Mouse (Mus musculus): ENCODE results near the gene Gm29797. TPM values are rescaled to one million over a fixed set of nuclear protein-coding genes. Genes with fewer than 3 reads are reported as not detected.

The Gm29797 gene
- polyA plus RNA-seq, 1 experiment from 2014 or later: 0.47 TPM

DNA sequence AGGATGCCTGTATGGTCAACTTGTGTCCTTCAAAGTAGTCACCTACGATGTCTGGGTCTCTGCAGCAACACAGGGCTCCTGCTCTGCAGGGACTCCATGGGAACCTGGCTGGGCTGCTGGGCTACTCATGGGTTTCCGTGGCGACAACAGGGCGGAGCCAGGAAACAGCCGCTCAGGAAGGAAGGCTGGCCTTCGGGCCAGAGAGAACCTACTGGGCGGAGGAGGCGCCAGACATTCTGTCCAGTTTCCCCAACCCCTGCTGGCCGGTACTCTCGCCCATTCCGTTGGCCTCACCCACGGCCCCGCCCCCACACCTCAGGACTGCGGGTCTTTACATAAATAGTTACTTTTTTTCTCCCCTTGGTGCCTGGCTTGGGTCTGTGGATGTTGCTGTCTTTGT, 18.6 kb downstream of the Gm29797 start:
- ATAC-seq (ENCODE audit: low read depth): no peak
- H3K9ac ChIP-seq (ENCODE audit: low read depth, low read length): peak overlapping the region; percentile 28; the same call in 1 of the 2 replicates
- peak overlapping the region; percentile 39 for H3K4me2 ChIP-seq (ENCODE audit: low read depth, low read length)
- peak; percentile 69 for DNase-seq (ENCODE audit: low spot score)
- no peak overlapping the region for H3K27ac ChIP-seq (replicated peaks; ENCODE audit: low read depth, low read length)
- H3K4me1 ChIP-seq (ENCODE audit: control insufficient read depth, insufficient read depth, low read length): 0 out of 2 replicates have a peak, but pooled peaks cover 15% of the 10 kb centered on the region
- no peaks in the 10 kb centered on the region for H3K36me3 ChIP-seq (ENCODE audit: control insufficient read depth, insufficient read depth, low read length)
- H3K9me3 ChIP-seq (ENCODE audit: control insufficient read depth, low read length): no peaks in the 10 kb centered on the region
- H3K27me3 ChIP-seq (replicated peaks; ENCODE audit: control insufficient read depth, insufficient read depth, low read length): peaks cover 32% of the 10 kb centered on the region
- WGBS: 7% methylated on average over 14 of the region's 14 CpGs
- no peak overlapping the region; the same call in 1 of the 2 replicates for H3K4me3 ChIP-seq (ENCODE audit: low read depth, low read length)

GRCm38 (mm10) chr2:181676424-181676823, 19.6 kb downstream of the Gm29797 start:
- Histone ChIP-seq H3K4me2 (ENCODE audit: low read depth, low read length) (no peak overlapping the region), H3K4me3 (ENCODE audit: low read depth, low read length) (no peak overlapping the region), H3K27ac (replicated peaks; ENCODE audit: low read depth, low read length) (peak overlapping the region; percentile 36; the same call in 1 of the 2 replicates)

GRCm38 (mm10) chr2:181677096-181677754, 20.4 kb downstream of the Gm29797 start:
- Histone ChIP-seq H3K27ac (replicated peaks; ENCODE audit: low read depth, low read length) (no peak overlapping the region), H3K4me3 (ENCODE audit: low read depth, low read length) (no peak overlapping the region), H3K9me3 (ENCODE audit: control insufficient read depth, low read length) (no peaks in the 10 kb centered on the region), H3K4me2 (ENCODE audit: low read depth, low read length) (no peak overlapping the region), H3K36me3 (ENCODE audit: control insufficient read depth, insufficient read depth, low read length) (no peaks in the 10 kb centered on the region), H3K4me1 (ENCODE audit: control insufficient read depth, insufficient read depth, low read length) (peaks cover 13% of the 10 kb centered on the region; the same call in 1 of the 2 replicates), H3K9ac (ENCODE audit: low read depth, low read length) (no peak overlapping the region), H3K27me3 (replicated peaks; ENCODE audit: control insufficient read depth, insufficient read depth, low read length) (peaks cover 15% of the 10 kb centered on the region)
- WGBS: 55% methylated on average over 5 of the region's 5 CpGs
- ATAC-seq (ENCODE audit: low read depth): no peak
- peak; percentile 16 for DNase-seq (ENCODE audit: low spot score)

More at GRCm38 (mm10) chr2:181676424-181676823, 19.6 kb downstream of the Gm29797 start:
- ATAC-seq (ENCODE audit: low read depth): no peak
- Histone ChIP-seq H3K9ac (ENCODE audit: low read depth, low read length) (no peak overlapping the region), H3K9me3 (ENCODE audit: control insufficient read depth, low read length) (no peaks in the 10 kb centered on the region), H3K27me3 (replicated peaks; ENCODE audit: control insufficient read depth, insufficient read depth, low read length) (peaks cover 23% of the 10 kb centered on the region), H3K36me3 (ENCODE audit: control insufficient read depth, insufficient read depth, low read length) (no peaks in the 10 kb centered on the region), H3K4me1 (ENCODE audit: control insufficient read depth, insufficient read depth, low read length) (peaks cover 13% of the 10 kb centered on the region; the same call in 1 of the 2 replicates)
- WGBS: 47% methylated on average over 2 of the region's 2 CpGs
- peak; percentile 47 for DNase-seq (ENCODE audit: low spot score)

GRCm38 (mm10) chr2:181677755-181678098, 20.9 kb downstream of the Gm29797 start:
- 51% methylated on average over 3 of the region's 3 CpGs for WGBS
- Histone ChIP-seq H3K27me3 (replicated peaks; ENCODE audit: control insufficient read depth, insufficient read depth, low read length) (peaks cover 10% of the 10 kb centered on the region), H3K9me3 (ENCODE audit: control insufficient read depth, low read length) (no peaks in the 10 kb centered on the region), H3K4me3 (ENCODE audit: low read depth, low read length) (no peak overlapping the region), H3K4me2 (ENCODE audit: low read depth, low read length) (no peak overlapping the region), H3K9ac (ENCODE audit: low read depth, low read length) (no peak overlapping the region), H3K36me3 (ENCODE audit: control insufficient read depth, insufficient read depth, low read length) (no peaks in the 10 kb centered on the region), H3K27ac (replicated peaks; ENCODE audit: low read depth, low read length) (no peak overlapping the region; the same call in 1 of the 2 replicates), H3K4me1 (ENCODE audit: control insufficient read depth, insufficient read depth, low read length) (peaks cover 13% of the 10 kb centered on the region; the same call in 1 of the 2 replicates)
- no peak for ATAC-seq (ENCODE audit: low read depth)
- DNase-seq (ENCODE audit: low spot score): no peak

DNA sequence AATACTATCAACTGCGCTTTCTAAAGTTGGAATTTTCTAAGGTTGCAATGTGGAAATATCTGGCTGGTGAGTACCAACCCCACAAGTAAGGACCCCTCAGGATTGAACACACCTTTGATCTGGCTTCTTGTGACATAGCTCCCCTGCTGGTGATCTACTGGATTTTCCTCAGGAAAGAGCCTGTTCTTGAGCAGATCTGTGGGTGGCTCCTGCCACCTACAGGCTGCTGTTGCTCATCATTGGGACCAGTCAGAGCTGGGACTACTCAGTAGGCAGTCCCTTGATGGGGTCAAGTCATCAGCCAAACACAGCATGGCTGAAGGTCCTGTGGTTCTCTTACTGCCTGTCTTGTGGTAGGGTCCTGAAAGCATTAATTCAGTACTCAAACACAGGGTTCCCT, 21.9 kb downstream of the Gm29797 start:
- no peak overlapping the region for H3K27ac ChIP-seq (replicated peaks; ENCODE audit: low read depth, low read length)
- no peak overlapping the region for H3K9ac ChIP-seq (ENCODE audit: low read depth, low read length)
- no peak overlapping the region for H3K4me2 ChIP-seq (ENCODE audit: low read depth, low read length)
- H3K9me3 ChIP-seq (ENCODE audit: control insufficient read depth, low read length): no peaks in the 10 kb centered on the region
- no peaks in the 10 kb centered on the region for H3K36me3 ChIP-seq (ENCODE audit: control insufficient read depth, insufficient read depth, low read length)
- ATAC-seq (ENCODE audit: low read depth): peak; percentile 81
- peak; percentile 93 for DNase-seq (ENCODE audit: low spot score)
- peaks cover 13% of the 10 kb centered on the region; the same call in 1 of the 2 replicates for H3K4me1 ChIP-seq (ENCODE audit: control insufficient read depth, insufficient read depth, low read length)
- H3K4me3 ChIP-seq (ENCODE audit: low read depth, low read length): no peak overlapping the region
- H3K27me3 ChIP-seq (replicated peaks; ENCODE audit: control insufficient read depth, insufficient read depth, low read length): 0 out of 2 replicates have a peak, but pooled peaks cover 1% of the 10 kb centered on the region
- 55% methylated on average over 1 of the region's 1 CpGs for WGBS

DNA sequence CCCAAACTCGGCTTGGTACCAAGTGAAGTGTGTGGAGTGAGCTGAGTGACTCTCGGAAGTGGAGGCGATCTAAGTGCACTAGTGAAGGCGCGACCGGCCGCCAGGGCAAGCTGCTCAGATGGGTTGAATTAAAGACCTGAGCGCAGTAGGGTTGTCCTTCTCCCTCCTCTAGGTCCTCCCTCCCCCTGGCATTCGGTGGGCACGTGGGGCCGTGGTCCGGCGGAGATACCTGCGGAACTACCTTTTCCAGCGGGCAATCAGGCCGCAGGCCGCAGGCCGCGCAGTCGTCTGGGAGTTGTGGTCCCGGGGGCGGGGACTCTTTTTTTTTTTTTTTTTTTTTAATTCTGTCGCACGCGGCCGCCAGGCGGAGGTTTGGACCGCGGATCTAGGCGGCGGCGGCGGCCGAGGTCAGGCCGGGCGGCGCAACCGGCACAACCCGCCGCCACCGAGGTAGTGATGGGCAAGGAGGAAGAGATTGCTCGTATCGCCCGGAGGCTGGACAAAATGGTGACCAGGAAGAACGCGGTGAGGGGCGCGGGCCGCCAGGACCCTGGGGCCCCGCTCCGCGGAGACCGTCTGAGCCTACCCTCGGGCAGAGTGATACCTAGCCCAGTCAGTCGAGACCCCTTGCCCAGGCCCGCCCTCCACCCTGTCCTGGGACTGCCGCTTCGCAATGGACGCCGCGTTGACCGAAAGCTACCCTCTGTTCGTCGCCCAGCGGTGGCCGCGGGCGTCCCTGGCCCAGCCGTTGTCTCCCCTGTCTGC, 23.3 kb downstream of the Gm29797 start, which contains the start of gene Tcea2:
Gene Tcea2 (plus strand): TSS at position 360 of the 765 bp plus-strand sequence.
- H3K27ac ChIP-seq (replicated peaks; ENCODE audit: low read depth, low read length): peak within 1 kb of the TSS; percentile 54

GRCm38 (mm10) chr2:181680716-181681117, 23.9 kb downstream of the Gm29797 start:
- peak overlapping the region; percentile 91 for H3K4me2 ChIP-seq (ENCODE audit: low read depth, low read length)
- ATAC-seq (ENCODE audit: low read depth): peak; percentile 8; the same call in 1 of the 2 replicates
- WGBS: 22% methylated on average over 7 of the region's 7 CpGs
- H3K9me3 ChIP-seq (ENCODE audit: control insufficient read depth, low read length): no peaks in the 10 kb centered on the region
- peaks cover 6% of the 10 kb centered on the region; the same call in 1 of the 2 replicates for H3K4me1 ChIP-seq (ENCODE audit: control insufficient read depth, insufficient read depth, low read length)
- H3K36me3 ChIP-seq (ENCODE audit: control insufficient read depth, insufficient read depth, low read length): peaks cover under 1% of the 10 kb centered on the region; the same call in 1 of the 2 replicates
- peak overlapping the region; percentile 88 for H3K9ac ChIP-seq (ENCODE audit: low read depth, low read length)
- no peak for DNase-seq (ENCODE audit: low spot score)
- peak overlapping the region; percentile 77 for H3K4me3 ChIP-seq (ENCODE audit: low read depth, low read length)
- H3K27ac ChIP-seq (replicated peaks; ENCODE audit: low read depth, low read length): no peak overlapping the region
- H3K27me3 ChIP-seq (replicated peaks; ENCODE audit: control insufficient read depth, insufficient read depth, low read length): no peaks in the 10 kb centered on the region

More for the DNA sequence above, 23.3 kb downstream of the Gm29797 start, which contains the start of gene Tcea2:
- Histone ChIP-seq H3K9me3 (ENCODE audit: control insufficient read depth, low read length) (no peaks in the 10 kb centered on the region), H3K36me3 (ENCODE audit: control insufficient read depth, insufficient read depth, low read length) (no peaks in the 10 kb centered on the region), H3K4me1 (ENCODE audit: control insufficient read depth, insufficient read depth, low read length) (peaks cover 9% of the 10 kb centered on the region; the same call in 1 of the 2 replicates), H3K9ac (ENCODE audit: low read depth, low read length) (peak within 1 kb of the TSS; percentile 88), H3K4me2 (ENCODE audit: low read depth, low read length) (peak within 1 kb of the TSS; percentile 91), H3K4me3 (ENCODE audit: low read depth, low read length) (peak within 1 kb of the TSS; percentile 77), H3K27me3 (replicated peaks; ENCODE audit: control insufficient read depth, insufficient read depth, low read length) (no peaks in the 10 kb centered on the region)
- peak; percentile 83 for DNase-seq (ENCODE audit: low spot score)
- peak; percentile 58 for ATAC-seq (ENCODE audit: low read depth)
- WGBS: 0% methylated on average over 58 of the region's 69 CpGs

DNA sequence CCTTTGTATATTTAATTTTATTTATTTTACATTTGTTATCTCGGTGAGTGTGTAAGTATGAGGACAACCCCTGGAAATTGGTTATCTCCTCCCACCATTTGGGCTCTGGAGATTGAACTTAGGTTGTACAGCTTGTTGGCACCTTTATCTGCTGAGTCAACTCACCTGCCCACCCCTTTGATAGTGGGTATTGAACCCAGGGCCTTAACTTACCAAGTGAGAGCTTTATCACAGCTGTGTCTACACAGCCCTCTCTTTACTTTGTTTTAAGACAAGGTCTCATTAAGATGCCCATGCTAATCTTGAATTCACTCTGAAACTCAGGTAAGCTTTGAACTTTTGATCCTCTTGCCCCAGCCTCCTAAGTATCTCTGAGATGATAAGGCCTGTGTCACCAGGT, 25.1 kb downstream of the Gm29797 start:
- H3K9me3 ChIP-seq (ENCODE audit: control insufficient read depth, low read length): no peaks in the 10 kb centered on the region
- DNase-seq (ENCODE audit: low spot score) (no peak), ATAC-seq (ENCODE audit: low read depth) (no peak)
- H3K27me3 ChIP-seq (replicated peaks; ENCODE audit: control insufficient read depth, insufficient read depth, low read length): no peaks in the 10 kb centered on the region
- 93% methylated on average over 1 of the region's 1 CpGs for WGBS
- H3K27ac ChIP-seq (replicated peaks; ENCODE audit: low read depth, low read length): no peak overlapping the region
- H3K4me2 ChIP-seq (ENCODE audit: low read depth, low read length): no peak overlapping the region
- peaks cover 13% of the 10 kb centered on the region for H3K36me3 ChIP-seq (ENCODE audit: control insufficient read depth, insufficient read depth, low read length)
- peaks cover 5% of the 10 kb centered on the region; the same call in 1 of the 2 replicates for H3K4me1 ChIP-seq (ENCODE audit: control insufficient read depth, insufficient read depth, low read length)
- no peak overlapping the region for H3K9ac ChIP-seq (ENCODE audit: low read depth, low read length)
- no peak overlapping the region for H3K4me3 ChIP-seq (ENCODE audit: low read depth, low read length)
